Mouse (Mus musculus) hindbrain, embryonic 10.5 days (tissue): ENCODE measurements around the gene Gsdma2. TPM values are rescaled to one million over a fixed set of nuclear protein-coding genes. Genes with fewer than 3 reads are reported as not detected.
"Not testable (repeated sequence)": the region's sequence is repeated elsewhere in the genome, so short reads cannot be mapped to it uniquely, and the experiment has no call there.

Experiments
- DNase-seq: peaks from one replicate; pipeline ENCODE4 v3.0.0-alpha.2; 2017; ENCODE audit warnings: low spot score
- H3K27ac ChIP-seq: fragments of 300-500 bp; sonication (generic); 2 replicates; pipeline ENCODE4 v1.5.1; 2016; ENCODE audit warnings: mild to moderate bottlenecking, moderate library complexity
- H3K27me3 ChIP-seq: fragments of 300-500 bp; sonication (generic); 2 replicates; pipeline ENCODE4 v1.6.1; 2016; ENCODE audit warnings: mild to moderate bottlenecking; ENCODE audit not compliant: poor library complexity, insufficient read depth, severe bottlenecking
- H3K36me3 ChIP-seq: fragments of 300-500 bp; sonication (generic); 2 replicates; pipeline ENCODE4 v1.6.1; 2016; ENCODE audit warnings: mild to moderate bottlenecking, moderate library complexity
- H3K4me1 ChIP-seq: fragments of 300-500 bp; sonication (generic); replicated peaks from 2 replicates; pipeline ENCODE4 v1.6.1; 2016; ENCODE audit warnings: mild to moderate bottlenecking
- H3K4me3 ChIP-seq: fragments of 300-500 bp; sonication (generic); 2 replicates; pipeline ENCODE4 v1.5.1; 2016; ENCODE audit warnings: mild to moderate bottlenecking, moderate library complexity
- H3K9me3 ChIP-seq: fragments of 300-500 bp; sonication (generic); 2 replicates; pipeline ENCODE4 v1.6.1; 2016; ENCODE audit warnings: mild to moderate bottlenecking, moderate library complexity
- WGBS: fragments of 180-500 bp; shearing (Covaris S2); methylation state at CpG from one replicate; pipeline ENCODE4 v1.1.7; 2016; 5-methylcytosine and 5-hydroxymethylcytosine counted together
- polyA plus RNA-seq: library from polyadenylated mRNA; unstranded; fragments of >200 nt; fragmentation: Nextera tagmentation; extraction: Ambion mirVana; gene quantifications from 2 replicates; pipeline ENCODE4 v1.2.1, GENCODE M21; 2016

The Gsdma2 gene
- polyA plus RNA-seq, 1 experiment from 2014 or later, result not detected

DNA sequence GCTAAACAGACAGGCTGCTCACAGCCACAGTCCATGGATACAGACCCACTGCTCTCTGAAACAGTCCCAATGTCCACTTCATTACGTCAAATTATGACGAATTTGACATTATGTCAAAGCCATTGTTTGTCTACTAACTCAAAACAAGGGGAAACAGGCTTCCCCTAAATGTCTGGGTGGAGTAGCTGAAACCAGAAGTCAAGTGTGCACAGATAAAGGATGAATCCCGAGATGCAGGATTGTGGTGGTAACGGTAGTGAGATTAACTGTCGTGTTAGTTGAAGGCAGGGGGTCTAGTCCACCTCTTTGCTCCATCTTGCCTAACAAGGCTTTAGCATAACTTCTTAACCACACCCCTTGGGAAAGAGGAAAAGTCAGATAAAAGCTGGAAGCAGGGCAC is 25.9 kb downstream of the Gsdma2 start:
- WGBS, result 87% methylated on average over 5 of the region's 5 CpGs
- peaks cover 33% of the 10 kb centered on the region for H3K27me3 ChIP-seq
- H3K4me1 ChIP-seq, result peaks cover 5% of the 10 kb centered on the region
- no peaks in the 10 kb centered on the region for H3K9me3 ChIP-seq
- H3K36me3 ChIP-seq, result no peaks in the 10 kb centered on the region
- no peak for DNase-seq
- H3K27ac ChIP-seq, result no peak overlapping the region
- H3K4me3 ChIP-seq, result no peak overlapping the region

DNA sequence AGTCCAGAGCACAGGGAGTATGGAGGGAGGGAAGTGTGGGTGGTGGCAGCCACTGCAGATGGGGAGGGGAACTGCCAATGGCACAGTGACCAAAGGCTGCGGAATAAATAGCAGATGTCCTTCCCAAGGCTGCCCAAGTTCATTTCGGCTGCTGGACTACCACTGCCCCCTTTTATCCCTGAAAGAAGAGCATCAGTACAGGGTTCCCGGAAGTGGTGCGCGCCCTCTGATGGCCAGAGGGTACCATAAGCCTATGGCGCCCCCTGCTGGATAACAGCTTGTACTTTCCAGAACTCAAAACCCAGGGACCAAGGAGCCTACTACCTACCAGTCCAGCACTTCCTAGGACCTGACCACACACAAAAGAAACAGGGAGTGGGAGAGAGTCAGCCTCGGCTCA is 26.6 kb downstream of the Gsdma2 start:
- not testable (repeated sequence) for H3K36me3 ChIP-seq, H3K27ac ChIP-seq, H3K4me1 ChIP-seq, H3K4me3 ChIP-seq, H3K9me3 ChIP-seq
- DNase-seq, result peak; percentile 70
- H3K27me3 ChIP-seq, result peaks cover 27% of the 10 kb centered on the region
- 12% methylated on average over 7 of the region's 7 CpGs for WGBS

DNA sequence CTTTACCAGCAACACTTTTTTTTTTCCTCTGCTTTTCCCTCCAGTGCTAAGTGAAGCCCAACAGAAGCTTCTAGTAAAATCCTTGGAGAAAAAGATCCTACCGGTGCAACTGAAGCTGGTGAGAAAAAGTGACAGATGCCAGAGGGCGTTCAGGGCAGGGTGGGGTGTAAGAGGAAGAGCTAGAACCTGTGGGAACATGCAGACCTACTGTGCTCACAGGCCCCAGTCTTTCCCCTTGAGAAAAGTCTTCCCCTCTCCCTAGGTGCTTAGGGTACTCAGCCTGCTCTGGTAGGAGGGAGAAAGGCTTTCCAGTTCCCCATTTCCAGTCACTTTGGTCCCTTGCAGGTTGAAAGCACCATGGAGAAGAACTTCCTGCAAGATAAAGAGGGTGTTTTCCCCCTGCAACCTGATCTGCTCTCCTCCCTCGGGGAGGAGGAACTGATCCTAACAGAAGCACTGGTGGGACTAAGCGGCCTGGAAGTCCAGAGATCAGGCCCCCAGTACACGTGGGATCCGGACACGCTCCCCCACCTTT is 29.3 kb downstream of the Gsdma2 start:
- Histone ChIP-seq H3K4me1 (peaks cover 5% of the 10 kb centered on the region; the same call in 1 of the 2 replicates), H3K4me3 (no peak overlapping the region), H3K27me3 (peaks cover 11% of the 10 kb centered on the region; the same call in 1 of the 2 replicates), H3K36me3 (no peaks in the 10 kb centered on the region), H3K27ac (no peak overlapping the region), H3K9me3 (no peaks in the 10 kb centered on the region)
- no peak for DNase-seq
- 47% methylated on average over 7 of the region's 7 CpGs for WGBS

DNA sequence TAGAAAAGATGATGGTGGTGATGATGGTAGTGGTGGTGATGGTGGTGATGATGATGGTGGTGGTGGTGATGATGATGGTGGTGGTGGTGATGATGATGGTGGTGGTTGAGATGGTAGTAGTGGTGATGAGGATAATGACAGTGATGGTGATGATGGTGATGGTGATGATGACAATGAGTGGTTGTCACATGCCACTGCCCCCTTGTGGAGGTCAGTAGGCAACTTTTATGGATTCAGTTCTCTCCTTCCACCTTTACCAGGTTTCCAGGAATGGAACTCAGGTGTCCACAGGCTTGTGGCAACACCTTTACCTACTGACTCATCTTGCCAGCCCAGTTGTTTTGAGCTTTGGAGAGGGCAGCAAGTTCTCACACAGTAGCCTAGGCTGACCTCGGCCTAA is 33.5 kb downstream of the Gsdma2 start:
- Histone ChIP-seq H3K36me3 (peaks cover 7% of the 10 kb centered on the region; the same call in 1 of the 2 replicates), H3K27me3 (no peaks in the 10 kb centered on the region), H3K27ac (no peak overlapping the region), H3K9me3 (no peaks in the 10 kb centered on the region), H3K4me1 (peaks cover 27% of the 10 kb centered on the region), H3K4me3 (no peak overlapping the region)
- WGBS, result 92% methylated on average over 1 of the region's 1 CpGs
- no peak for DNase-seq

DNA sequence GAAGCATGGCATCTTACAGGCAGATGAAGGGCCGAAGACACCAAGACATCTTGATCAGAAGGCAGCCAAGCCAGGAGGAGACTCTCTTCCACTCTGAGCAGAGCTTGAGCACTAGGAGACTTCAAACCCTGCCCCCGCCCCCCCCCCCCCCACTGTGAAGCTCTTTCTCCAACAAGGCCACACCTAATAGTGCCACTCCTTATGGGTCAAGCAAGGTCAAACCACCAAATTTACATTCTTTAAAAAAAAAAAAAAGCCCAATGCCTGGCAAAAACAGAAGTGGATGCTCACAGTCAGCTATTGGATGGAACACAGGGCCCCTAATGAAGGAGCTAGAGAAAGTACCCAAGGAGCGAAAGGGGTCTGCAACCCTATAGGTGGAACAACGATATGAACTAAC is 34.0 kb downstream of the Gsdma2 start:
- Histone ChIP-seq H3K36me3 (peaks cover 13% of the 10 kb centered on the region), H3K4me1 (peaks cover 27% of the 10 kb centered on the region)
- not testable (repeated sequence) for DNase-seq, H3K27me3 ChIP-seq, H3K4me3 ChIP-seq, H3K9me3 ChIP-seq, H3K27ac ChIP-seq
- 87% methylated on average over 4 of the region's 4 CpGs for WGBS

DNA sequence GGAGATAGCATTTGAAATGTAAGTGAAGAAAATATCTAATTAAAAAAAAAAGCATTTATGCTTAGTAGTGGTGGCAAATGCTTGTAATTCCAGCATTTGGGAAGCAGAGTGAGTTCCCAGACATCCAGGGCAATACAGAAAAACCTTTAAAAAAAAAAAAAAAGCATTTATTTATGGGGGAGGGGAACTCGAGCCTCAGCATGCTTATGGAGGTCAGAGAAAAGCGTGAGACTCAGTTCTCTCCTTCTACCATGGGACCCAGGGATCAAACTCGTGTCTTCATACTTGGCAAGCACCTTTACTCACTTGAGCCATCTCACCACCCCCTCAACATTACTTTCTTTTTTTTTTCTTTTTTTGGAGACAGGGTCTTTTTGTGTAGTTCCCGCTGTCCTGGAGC is 34.6 kb downstream of the Gsdma2 start:
- Histone ChIP-seq H3K27me3 (no peaks in the 10 kb centered on the region), H3K9me3 (no peaks in the 10 kb centered on the region), H3K4me3 (no peak overlapping the region), H3K27ac (peak overlapping the region; percentile 94; the same call in 1 of the 2 replicates), H3K4me1 (peaks cover 23% of the 10 kb centered on the region), H3K36me3 (peaks cover 19% of the 10 kb centered on the region)
- WGBS, result 87% methylated on average over 4 of the region's 4 CpGs
- DNase-seq, result no peak

DNA sequence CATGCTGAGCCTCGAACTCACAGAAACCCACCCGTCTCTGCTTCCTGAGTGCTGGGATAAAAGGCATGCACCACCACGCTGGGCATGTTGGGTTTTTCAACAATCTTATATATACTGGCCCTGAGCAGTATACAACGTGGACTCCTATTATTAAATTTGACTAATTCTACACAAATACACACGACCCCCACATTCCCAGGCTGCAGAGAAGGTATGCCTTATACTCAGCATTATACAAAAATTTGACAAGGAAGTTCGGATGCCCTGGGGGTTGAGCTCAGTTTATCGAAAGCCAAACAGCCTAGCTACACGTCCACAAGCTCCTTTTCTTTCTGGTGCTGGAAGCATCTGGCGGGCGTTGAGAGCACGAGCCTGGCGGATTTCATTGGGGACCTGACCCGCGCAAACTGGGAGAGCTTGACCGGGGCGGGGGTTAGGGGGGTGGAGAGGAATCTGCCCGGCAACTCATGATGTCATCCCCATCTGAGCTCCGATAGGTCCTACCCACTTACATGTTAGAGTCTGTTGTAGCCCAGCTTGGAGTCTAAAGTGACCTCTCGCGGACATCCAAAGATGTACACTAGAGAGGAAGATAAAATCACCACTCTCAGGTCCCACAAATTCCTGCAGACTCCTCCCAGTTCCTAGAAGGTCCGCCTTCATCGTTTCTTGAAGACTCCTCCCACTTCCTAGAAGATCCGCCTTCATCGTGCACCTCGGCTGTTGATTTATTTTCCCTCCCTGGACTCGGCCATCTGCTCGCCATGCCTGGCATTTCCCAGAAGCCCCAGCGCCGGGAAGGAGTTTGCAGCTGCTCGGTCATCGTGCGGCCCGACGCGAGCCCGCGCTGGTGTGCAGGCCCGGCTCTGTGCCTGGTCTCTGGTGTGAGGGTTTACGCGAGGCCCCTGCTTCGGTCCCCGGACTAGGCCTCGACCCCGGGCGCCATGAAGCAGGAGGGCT is 35.5 kb downstream of the Gsdma2 start, which contains the start of gene Psmd3:
Gene Psmd3, plus strand, starts transcription at position 769 of the 960 bp plus-strand sequence.
- no peaks in the 10 kb centered on the region for H3K27me3 ChIP-seq
- H3K36me3 ChIP-seq, result peaks cover 28% of the 10 kb centered on the region
- DNase-seq, result peak; percentile 98
- H3K4me3 ChIP-seq, result peak within 1 kb of the TSS; percentile 93
- peak within 1 kb of the TSS; percentile 94 for H3K27ac ChIP-seq
- H3K4me1 ChIP-seq, result peaks cover 22% of the 10 kb centered on the region
- 5% methylated on average over 45 of the region's 45 CpGs for whole genome bisulfite sequencing
- no peaks in the 10 kb centered on the region for H3K9me3 ChIP-seq

DNA sequence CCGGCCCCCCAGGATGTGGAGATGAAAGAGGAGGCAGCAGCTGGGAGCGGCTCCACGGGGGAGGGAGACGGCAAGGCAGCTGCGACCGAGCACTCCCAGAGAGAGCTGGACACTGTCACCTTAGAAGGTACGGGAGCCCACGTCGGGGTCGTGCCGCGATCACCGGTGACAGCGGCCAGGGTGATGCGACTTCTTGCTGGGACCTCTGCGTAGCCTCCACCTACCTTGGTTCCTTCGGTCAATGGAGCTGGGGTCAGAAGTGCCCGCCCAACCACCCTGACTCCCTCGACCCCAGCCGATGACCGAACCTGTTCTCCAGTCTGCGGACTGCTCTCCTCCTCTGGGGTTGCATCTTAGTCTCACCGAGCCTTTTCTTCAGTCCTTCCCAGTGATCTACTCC is 36.3 kb downstream of the Gsdma2 start:
- H3K36me3 ChIP-seq, result peaks cover 35% of the 10 kb centered on the region
- H3K27me3 ChIP-seq, result no peaks in the 10 kb centered on the region
- peak overlapping the region; percentile 93 for H3K4me3 ChIP-seq
- WGBS, result under 1% methylated on average over 23 of the region's 23 CpGs
- DNase-seq, result no peak
- H3K4me1 ChIP-seq, result peaks cover 22% of the 10 kb centered on the region
- H3K27ac ChIP-seq, result peak overlapping the region; percentile 94
- H3K9me3 ChIP-seq, result no peaks in the 10 kb centered on the region

DNA sequence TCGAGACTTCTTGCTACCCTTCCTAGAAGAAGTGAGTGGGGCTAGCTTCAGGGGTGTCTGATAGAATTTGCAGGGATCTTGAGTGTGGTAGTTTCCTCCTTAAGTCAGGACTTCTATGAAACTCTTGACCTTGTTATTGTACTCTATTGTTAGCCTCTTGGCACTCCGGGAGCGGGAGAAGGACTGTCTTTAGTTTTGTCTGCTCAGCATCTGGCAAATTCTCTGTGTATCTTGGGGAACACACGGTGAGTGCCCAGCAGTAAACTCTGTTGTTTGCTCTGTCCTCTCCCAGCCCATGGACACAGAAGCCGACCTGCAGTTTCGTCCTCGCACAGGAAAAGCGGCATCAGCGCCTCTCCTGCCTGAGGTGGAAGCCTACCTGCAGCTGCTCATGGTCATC is 39.1 kb downstream of the Gsdma2 start:
- no peak for DNase-seq
- Histone ChIP-seq H3K9me3 (no peaks in the 10 kb centered on the region), H3K27ac (no peak overlapping the region), H3K27me3 (no peaks in the 10 kb centered on the region), H3K36me3 (peaks cover 61% of the 10 kb centered on the region), H3K4me3 (no peak overlapping the region), H3K4me1 (peaks cover 22% of the 10 kb centered on the region)
- WGBS, result 94% methylated on average over 9 of the region's 9 CpGs

DNA sequence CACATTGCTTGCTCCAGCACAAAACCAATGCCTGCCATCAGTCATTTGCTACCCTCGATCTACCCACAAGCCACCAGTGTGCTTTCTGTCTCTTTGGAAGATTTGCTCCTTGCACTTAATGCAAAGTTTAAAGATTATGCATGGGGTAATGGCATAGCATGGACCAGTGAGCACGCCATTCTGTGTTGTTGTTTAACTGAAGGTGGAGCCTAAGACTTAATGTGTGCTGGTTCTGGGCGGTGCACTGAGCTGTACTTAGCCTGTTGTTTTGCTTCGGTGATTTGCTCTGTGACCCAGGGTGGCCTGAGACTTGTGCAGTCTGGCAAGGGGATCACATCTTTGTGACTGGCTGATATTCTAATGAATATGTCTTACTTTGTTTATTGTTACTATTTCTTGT is 40.4 kb downstream of the Gsdma2 start:
- Histone ChIP-seq H3K27ac (no peak overlapping the region), H3K27me3 (no peaks in the 10 kb centered on the region), H3K36me3 (peaks cover 74% of the 10 kb centered on the region), H3K4me3 (no peak overlapping the region), H3K4me1 (peaks cover 16% of the 10 kb centered on the region), H3K9me3 (no peaks in the 10 kb centered on the region)
- DNase-seq, result no peak
- WGBS, result 92% methylated on average over 4 of the region's 4 CpGs

DNA sequence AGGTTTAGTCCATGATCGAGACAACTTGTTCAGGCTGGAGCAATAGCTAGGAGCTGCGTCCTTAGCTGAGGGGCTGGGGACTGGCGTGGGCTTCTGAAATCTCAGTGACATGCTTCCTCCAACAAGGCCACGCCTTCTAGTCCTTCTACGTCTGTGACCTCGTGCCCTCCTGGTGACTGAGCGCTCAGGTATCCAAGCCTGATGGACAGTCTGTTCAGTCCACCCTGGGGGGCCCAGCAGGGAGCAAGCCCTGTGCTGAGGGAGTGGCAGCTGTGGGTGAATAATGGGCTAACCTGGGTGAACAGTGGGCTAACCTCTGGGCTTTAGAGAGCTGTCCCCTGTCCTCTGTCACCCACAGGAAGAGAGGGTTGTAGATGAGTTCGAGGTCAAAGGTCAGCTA is 41.5 kb downstream of the Gsdma2 start:
- Histone ChIP-seq H3K36me3 (peaks cover 84% of the 10 kb centered on the region), H3K27ac (no peak overlapping the region), H3K4me3 (no peak overlapping the region), H3K27me3 (no peaks in the 10 kb centered on the region), H3K4me1 (peaks cover 16% of the 10 kb centered on the region), H3K9me3 (no peaks in the 10 kb centered on the region)
- 86% methylated on average over 8 of the region's 8 CpGs for WGBS
- DNase-seq, result no peak

DNA sequence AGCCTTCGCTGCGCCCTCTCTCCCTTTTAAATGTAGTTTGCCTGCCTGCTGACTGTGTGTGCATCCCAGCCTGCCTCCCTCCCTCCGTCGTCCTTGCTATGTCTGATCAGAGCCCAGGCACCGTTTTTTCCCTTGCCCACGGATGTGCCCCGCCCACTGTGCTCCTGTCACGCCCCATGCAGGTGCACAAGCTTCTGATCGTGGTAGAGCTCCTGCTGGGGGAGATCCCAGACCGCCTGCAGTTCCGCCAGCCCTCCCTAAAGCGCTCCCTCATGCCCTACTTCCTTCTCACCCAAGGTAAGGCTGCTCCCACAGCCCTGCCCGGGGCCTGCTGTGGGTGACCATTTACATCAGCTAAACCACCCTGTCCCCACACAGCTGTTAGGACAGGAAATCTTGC is 46.6 kb downstream of the Gsdma2 start:
- Histone ChIP-seq H3K36me3 (peaks cover 90% of the 10 kb centered on the region), H3K4me3 (no peak overlapping the region), H3K27me3 (no peaks in the 10 kb centered on the region), H3K9me3 (no peaks in the 10 kb centered on the region), H3K4me1 (0 out of 2 replicates have a peak, but pooled peaks cover under 1% of the 10 kb centered on the region), H3K27ac (no peak overlapping the region)
- no peak for DNase-seq
- 82% methylated on average over 13 of the region's 13 CpGs for WGBS

DNA sequence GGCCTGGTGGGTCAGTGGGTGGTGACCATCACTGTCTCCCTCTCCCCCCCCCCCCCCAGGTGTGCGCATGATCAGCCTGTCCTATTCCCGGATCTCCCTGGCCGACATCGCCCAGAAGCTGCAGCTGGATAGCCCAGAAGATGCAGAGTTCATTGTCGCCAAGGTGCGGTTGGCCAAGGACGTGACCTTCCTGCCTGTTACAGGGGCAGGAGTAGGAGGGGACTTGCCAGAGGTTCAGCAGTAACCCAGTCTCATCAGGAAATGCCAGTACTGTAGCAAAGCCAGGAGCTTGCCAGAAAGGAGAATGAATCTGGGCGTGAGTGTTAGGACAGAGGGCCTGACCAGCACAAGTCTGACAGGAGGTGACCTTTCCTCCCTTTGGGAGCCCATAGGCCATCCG is 47.2 kb downstream of the Gsdma2 start:
- no peak for DNase-seq
- Histone ChIP-seq H3K27ac (no peak overlapping the region), H3K27me3 (no peaks in the 10 kb centered on the region), H3K9me3 (no peaks in the 10 kb centered on the region), H3K4me3 (no peak overlapping the region), H3K36me3 (peaks cover 85% of the 10 kb centered on the region), H3K4me1 (0 out of 2 replicates have a peak, but pooled peaks cover 5% of the 10 kb centered on the region)
- WGBS, result 91% methylated on average over 9 of the region's 9 CpGs
